25 mouse cellular contexts compared by ENCODE assay signal in the genomic region with DNA sequence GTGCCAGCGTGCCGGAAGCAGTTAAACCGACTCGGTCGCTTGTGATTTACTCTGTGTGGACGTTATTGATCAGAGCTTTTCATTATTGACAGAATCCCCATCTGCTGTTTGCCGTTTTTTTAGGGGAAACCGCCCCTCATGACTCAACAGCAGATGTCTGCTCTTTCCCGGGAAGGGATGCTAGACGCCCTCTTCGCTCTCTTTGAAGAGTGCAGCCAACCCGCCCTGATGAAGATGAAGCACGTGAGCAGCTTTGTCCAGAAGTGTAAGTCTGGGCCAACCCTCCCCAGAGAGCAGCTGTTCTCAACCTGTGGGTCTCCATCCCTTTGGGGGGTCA. TPM values are rescaled to one million over a fixed set of nuclear protein-coding genes. Genes with fewer than 3 reads are reported as not detected.
DNase-seq lines count a peak whose midpoint lies in the region; ATAC-seq and TF ChIP-seq lines count a peak whose summit lies in the region.
"Had no signal": no experiment of that assay in that cellular context is flagged by ENCODE, and none has a peak within 500 bp of the region (broad histone marks: within the 10 kb centered on the region; RNA-seq: fewer than 3 reads in every experiment).

No protein-coding gene starts in this region.

- H3K4me1 ChIP-seq in midbrain, embryonic 11.5 days (ENCODE audit: control insufficient read depth, insufficient read depth, low read length) = peaks cover 8% of the 10 kb centered on the region
- peaks cover 29% of the 10 kb centered on the region for H3K4me1 ChIP-seq in midbrain, embryonic 10.5 days
- H3K4me1 ChIP-seq in liver, embryonic 15.5 days (replicated peaks) = peaks cover 34% of the 10 kb centered on the region
- H3K4me1 ChIP-seq in small intestine, adult 2 months (ENCODE audit: control insufficient read depth, insufficient read depth, insufficient read length, low read length) = peaks cover 11% of the 10 kb centered on the region

- H3K9ac ChIP-seq in midbrain, embryonic 11.5 days (ENCODE audit: low read length) = no peak overlapping the region
- H3K9ac ChIP-seq in liver, embryonic 15.5 days = no peak overlapping the region
- H3K9ac ChIP-seq: embryonic facial prominence, embryonic 13.5 days; forebrain, embryonic 12.5 days; heart, embryonic 15.5 days; hindbrain, embryonic 13.5 days; limb, embryonic 15.5 days had no signal

- TF ChIP-seq CTCF in gastrocnemius, adult 2 months (IDR thresholded peaks at IDR 0.05) = no peak
- no peak for TF ChIP-seq CTCF in small intestine, adult 2 months (IDR thresholded peaks at IDR 0.05; ENCODE audit: extremely low read depth, insufficient read length, insufficient replicate concordance, low read depth, low read length)

- TF ChIP-seq POLR2A in small intestine, adult 2 months (IDR thresholded peaks at IDR 0.05; ENCODE audit: low read depth, low read length) = no peak

- H3K27ac ChIP-seq in gastrocnemius, adult 2 months = 0 out of 2 replicates have a peak overlapping the region, but pooled peaks have one; percentile 20
- H3K27ac ChIP-seq in midbrain, embryonic 11.5 days (ENCODE audit: low read depth, low read length) = no peak overlapping the region
- H3K27ac ChIP-seq in midbrain, embryonic 10.5 days (replicated peaks) = no peak overlapping the region
- no peak overlapping the region for H3K27ac ChIP-seq in liver, embryonic 15.5 days (replicated peaks)
- H3K27ac ChIP-seq in small intestine, adult 2 months (ENCODE audit: insufficient read depth, low read depth, low read length) = no peak overlapping the region
- H3K27ac ChIP-seq: forebrain, embryonic 12.5 days; heart, embryonic 15.5 days; hindbrain, embryonic 13.5 days; limb, embryonic 15.5 days; macrophage; stomach, postnatal 0 days had no signal

- no peaks in the 10 kb centered on the region for H3K27me3 ChIP-seq in midbrain, embryonic 11.5 days (ENCODE audit: control insufficient read depth, insufficient read depth, low read length)
- H3K27me3 ChIP-seq in midbrain, embryonic 10.5 days (ENCODE audit: low read depth, poor library complexity, severe bottlenecking) = no peaks in the 10 kb centered on the region
- no peaks in the 10 kb centered on the region for H3K27me3 ChIP-seq in liver, embryonic 15.5 days
- no peaks in the 10 kb centered on the region for H3K27me3 ChIP-seq in small intestine, adult 2 months (ENCODE audit: control insufficient read depth, insufficient read depth, low read length)
- H3K27me3 ChIP-seq: embryonic facial prominence, embryonic 13.5 days; forebrain, embryonic 12.5 days; heart, embryonic 15.5 days; hindbrain, embryonic 13.5 days; limb, embryonic 15.5 days had no signal

- peak; percentile 24 for DNase-seq in gastrocnemius, adult 2 months
- no peak for DNase-seq in gastrocnemius, postnatal 4 days (ENCODE audit: low spot score in 2 of 2)
- peak; percentile 59 for DNase-seq in midbrain, embryonic 11.5 days (ENCODE audit: low spot score, missing footprints)
- no peak for DNase-seq in midbrain, embryonic 10.5 days (ENCODE audit: low spot score)
- DNase-seq in right cerebral cortex, postnatal 10 days (ENCODE audit: low spot score in 2 of 2) = no peak
- no peak for DNase-seq in heart, adult 9 months (ENCODE audit: low spot score in 2 of 2)
- DNase-seq: adrenal gland, postnatal 10 days; cerebellum, adult 8-10 months; cerebellum, postnatal 36 days; embryo, embryonic 11 days; gastrocnemius, postnatal 36 days; heart, postnatal 36 days; left cerebral cortex, postnatal 4 days; right cerebral cortex, postnatal 4 days; thymus, adult 2 months had no signal

- WGBS in midbrain, embryonic 11.5 days = 89% methylated on average over 13 of the region's 13 CpGs
- 88% methylated on average over 13 of the region's 13 CpGs for WGBS in midbrain, embryonic 10.5 days
- 76% methylated on average over 13 of the region's 13 CpGs for WGBS in liver, embryonic 15.5 days (ENCODE audit: insufficient replicate concordance)
- 36% methylated on average over 13 of the region's 13 CpGs for WGBS in small intestine, adult 2 months

- peak overlapping the region; percentile 2; the same call in 1 of the 2 replicates for H3K4me3 ChIP-seq in gastrocnemius, adult 2 months
- H3K4me3 ChIP-seq in midbrain, embryonic 11.5 days (ENCODE audit: low read depth, low read length) = no peak overlapping the region
- no peak overlapping the region for H3K4me3 ChIP-seq in midbrain, embryonic 10.5 days
- H3K4me3 ChIP-seq in liver, embryonic 15.5 days (replicated peaks) = 0 out of 2 replicates have a peak overlapping the region, but pooled peaks have one; percentile 15
- H3K4me3 ChIP-seq in small intestine, adult 2 months (ENCODE audit: low read depth, low read length) = peak overlapping the region; percentile 4; the same call in 1 of the 2 replicates
- H3K4me3 ChIP-seq: embryonic facial prominence, embryonic 13.5 days; erythroblast, embryonic 14.5 days; forebrain, embryonic 12.5 days; heart, embryonic 15.5 days; hindbrain, embryonic 13.5 days; limb, embryonic 15.5 days had no signal

- H3K4me2 ChIP-seq in midbrain, embryonic 11.5 days = no peak overlapping the region
- H3K4me2 ChIP-seq in liver, embryonic 15.5 days = peak overlapping the region; percentile 32
- H3K4me2 ChIP-seq: embryonic facial prominence, embryonic 13.5 days; forebrain, embryonic 12.5 days; heart, embryonic 15.5 days; hindbrain, embryonic 13.5 days; limb, embryonic 15.5 days had no signal

- peaks cover 9% of the 10 kb centered on the region for H3K36me3 ChIP-seq in midbrain, embryonic 11.5 days (ENCODE audit: control insufficient read depth, insufficient read depth, low read length)
- H3K36me3 ChIP-seq in midbrain, embryonic 10.5 days = peaks cover 97% of the 10 kb centered on the region
- peaks cover 96% of the 10 kb centered on the region for H3K36me3 ChIP-seq in liver, embryonic 15.5 days (replicated peaks)
- H3K36me3 ChIP-seq in small intestine, adult 2 months (ENCODE audit: control insufficient read depth, insufficient read depth, low read length) = peaks cover 1% of the 10 kb centered on the region; the same call in 1 of the 2 replicates

- intact Hi-C loops in gastrocnemius, adult 2 months (cut with DNase I) = no loop called here

- ATAC-seq in midbrain, embryonic 11.5 days (ENCODE audit: low FRiP score) = no peak
- ATAC-seq in liver, embryonic 15.5 days (ENCODE audit: insufficient read depth) = no peak

- no peaks in the 10 kb centered on the region; the same call in 1 of the 2 replicates for H3K9me3 ChIP-seq in midbrain, embryonic 11.5 days (ENCODE audit: control insufficient read depth, low read length)
- H3K9me3 ChIP-seq in midbrain, embryonic 10.5 days (replicated peaks) = no peaks in the 10 kb centered on the region; the same call in 1 of the 2 replicates
- no peaks in the 10 kb centered on the region for H3K9me3 ChIP-seq in liver, embryonic 15.5 days (replicated peaks)
- H3K9me3 ChIP-seq: embryonic facial prominence, embryonic 13.5 days; forebrain, embryonic 12.5 days; heart, embryonic 15.5 days; hindbrain, embryonic 13.5 days; limb, embryonic 15.5 days had no signal

RNA-seq across cellular contexts. Expression of gene Cit, which starts 5.9 kb away (rescaled TPM):
- total RNA-seq in gastrocnemius, adult 2 months (2021) = under 1 TPM; 0.61 to 0.95 TPM
- 10 to 100 TPM; 12.7 to 15.6 TPM for total RNA-seq in gastrocnemius, postnatal 4 days (2021)
- 27.6 and 30.7 TPM in 2 replicates for polyA plus RNA-seq in midbrain, embryonic 11.5 days (2014; fragmentation: Nextera tagmentation; extraction: Ambion mirVana)
- polyA plus RNA-seq in midbrain, embryonic 10.5 days (2016; fragmentation: Nextera tagmentation; extraction: Ambion mirVana) = 45.5 and 47.2 TPM in 2 replicates
- 36.3 and 36.4 TPM in 2 replicates for polyA plus RNA-seq in liver, embryonic 15.5 days (2015; fragmentation: Nextera tagmentation; extraction: Ambion mirVana)
- 2.0 and 2.8 TPM in 2 replicates for polyA plus RNA-seq in small intestine, adult 2 months (2012; rRNA removed)

Comparison
In these comparisons a context has a peak if more than half of its experiments do, and no peak if none do; other contexts are left out.
1. DNase-seq: peak in gastrocnemius, adult 2 months (single experiment) and midbrain, embryonic 11.5 days (single experiment); none in gastrocnemius, postnatal 4 days (0 of 2), midbrain, embryonic 10.5 days (single experiment), right cerebral cortex, postnatal 10 days (0 of 2) and heart, adult 9 months (0 of 2).
2. H3K4me3 ChIP-seq: peak in gastrocnemius, adult 2 months (single experiment), liver, embryonic 15.5 days (single experiment) and small intestine, adult 2 months (single experiment); none in midbrain, embryonic 11.5 days (single experiment) and midbrain, embryonic 10.5 days (single experiment).